Mouse (Mus musculus) brain, embryonic 14.5 days (tissue): Measurements from ENCODE around the gene 9430097D07Rik.

Experiments used
- CTCF ChIP-seq: fragments of 200-500 bp; IDR thresholded peaks from 2 replicates; pipeline ENCODE4 v1.5.1; 2012; ENCODE audit warnings: inconsistent platforms, mild to moderate bottlenecking, moderate library complexity, borderline replicate concordance; ENCODE audit not compliant: insufficient read depth, insufficient read length; ENCODE audit errors: extremely low read depth
- POLR2A ChIP-seq: fragments of 200-500 bp; IDR thresholded peaks from 2 replicates; pipeline ENCODE4 v1.6.1; 2012; ENCODE audit warnings: mild to moderate bottlenecking, inconsistent platforms, borderline replicate concordance; ENCODE audit not compliant: poor library complexity, insufficient read depth, insufficient read length, severe bottlenecking; ENCODE audit errors: extremely low read depth

- TF ChIP-seq POLR2A (no peak), CTCF (no peak)
These were observed 21.8 kb downstream of the 9430097D07Rik start for GRCm38 (mm10) chr2:32553592-32554148.
